Mouse (Mus musculus): ENCODE measurements around the gene Acat2.
"Not testable (repeated sequence)": the region's sequence is repeated elsewhere in the genome, so short reads cannot be mapped to it uniquely, and the experiment has no call there.

DNA sequence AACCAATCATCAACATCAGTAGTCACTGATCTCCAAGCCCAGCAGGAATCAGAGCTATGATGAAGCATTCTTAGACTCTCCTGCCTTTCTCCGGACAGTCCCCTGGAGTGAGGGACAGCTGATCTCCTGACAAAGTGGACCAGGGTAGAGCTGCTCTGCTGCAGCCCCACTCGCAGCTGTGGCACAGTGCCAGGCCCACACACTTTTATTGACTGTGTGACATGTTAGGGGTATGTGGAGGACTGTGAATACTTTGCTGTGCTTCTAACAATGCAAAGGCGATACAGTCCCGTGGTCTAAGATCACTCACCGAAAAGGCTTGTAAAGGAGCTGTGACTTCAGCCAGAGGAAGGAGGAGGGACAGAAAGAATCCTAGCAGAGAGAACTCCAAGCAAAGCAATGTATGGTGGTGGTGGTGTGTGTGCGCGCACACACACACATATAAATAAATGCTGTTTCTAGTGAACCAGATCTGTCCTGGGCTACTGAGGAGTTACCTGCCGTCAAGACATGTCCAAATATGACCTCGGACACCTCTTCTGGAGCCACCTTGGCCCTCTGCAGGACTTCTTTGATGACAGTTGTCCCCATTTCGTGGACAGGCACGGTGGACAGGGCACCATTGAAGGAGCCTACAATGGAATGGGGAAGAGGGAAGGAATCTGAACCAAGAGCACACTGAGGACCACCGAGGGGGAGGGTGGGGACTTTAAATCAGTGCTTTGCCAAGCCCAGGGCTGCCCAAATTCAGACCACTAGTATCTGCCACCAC lies 21.0 kb downstream of the Acat2 start:
- TF ChIP-seq CTCF, EP300 (IDR thresholded peaks at IDR 0.05; ENCODE audit: low read depth): not testable (repeated sequence)
